Comparison of ENCODE assay signal across 8 mouse cellular contexts in genomic region chr10:45485761-45486602, GRCm38 (mm10). TPM values are rescaled to one million over a fixed set of nuclear protein-coding genes. Genes with fewer than 3 reads are reported as not detected.
A peak's percentile ranks its signal among the peaks of the same experiment; 100 is the strongest.
DNase-seq lines count a peak whose midpoint lies in the region; ATAC-seq and TF ChIP-seq lines count a peak whose summit lies in the region.

Gene Lin28b, minus strand, starts transcription at chr10:45486395.

- peak; percentile 90 for ATAC-seq in liver, embryonic 12.5 days
- ATAC-seq in neural tube, embryonic 13.5 days (ENCODE audit: low read depth) = peak; percentile 96

- H3K27ac ChIP-seq in liver, embryonic 12.5 days = peak within 1 kb of the TSS; percentile 78
- peak within 1 kb of the TSS; percentile 95 for H3K27ac ChIP-seq in neural tube, embryonic 13.5 days (replicated peaks)

- TF ChIP-seq POLR2A in lung, adult 2 months (IDR thresholded peaks at IDR 0.05; ENCODE audit: borderline replicate concordance, extremely low read depth, low read depth, low read length) = no peak

- H3K27me3 ChIP-seq in liver, embryonic 12.5 days (replicated peaks) = peaks cover 25% of the 10 kb centered on the region
- H3K27me3 ChIP-seq in neural tube, embryonic 13.5 days = 0 out of 2 replicates have a peak, but pooled peaks cover 4% of the 10 kb centered on the region

- H3K4me1 ChIP-seq in lung, adult 2 months (ENCODE audit: control insufficient read depth, insufficient read depth, low read length) = no peaks in the 10 kb centered on the region
- peaks cover 7% of the 10 kb centered on the region for H3K4me1 ChIP-seq in liver, embryonic 12.5 days
- H3K4me1 ChIP-seq in neural tube, embryonic 13.5 days (replicated peaks) = no peaks in the 10 kb centered on the region

- H3K9me3 ChIP-seq in liver, embryonic 12.5 days (replicated peaks) = no peaks in the 10 kb centered on the region
- H3K9me3 ChIP-seq in neural tube, embryonic 13.5 days = no peaks in the 10 kb centered on the region

- no peak for TF ChIP-seq CTCF in lung, adult 2 months (IDR thresholded peaks at IDR 0.05; ENCODE audit: insufficient read depth, low read length)

- peak within 1 kb of the TSS; percentile 39 for H3K4me3 ChIP-seq in lung, adult 2 months (replicated peaks; ENCODE audit: extremely low read depth, low read depth, low read length)
- H3K4me3 ChIP-seq in liver, embryonic 12.5 days = peak within 1 kb of the TSS; percentile 80
- peak within 1 kb of the TSS; percentile 70 for H3K4me3 ChIP-seq in neural tube, embryonic 13.5 days

- no peaks in the 10 kb centered on the region for H3K36me3 ChIP-seq in liver, embryonic 12.5 days
- H3K36me3 ChIP-seq in neural tube, embryonic 13.5 days = no peaks in the 10 kb centered on the region

- no peak for DNase-seq in lung, adult 2 months
- DNase-seq in lung, postnatal 25 days (ENCODE audit: low spot score) = no peak
- peak; percentile 31 for DNase-seq in cerebellum, postnatal 36 days
- peak; percentile 8 for DNase-seq in gastrocnemius, postnatal 25 days
- peak; percentile 45 for DNase-seq in kidney, postnatal 10 days
- peak; percentile 37 for DNase-seq in urinary bladder, adult 2 months (ENCODE audit: low spot score)

- H3K9ac ChIP-seq in liver, embryonic 12.5 days = peak within 1 kb of the TSS; percentile 86
- H3K9ac ChIP-seq in neural tube, embryonic 13.5 days = peak within 1 kb of the TSS; percentile 84

- 1% methylated on average over 107 of the region's 139 CpGs for WGBS in lung, adult 2 months
- under 1% methylated on average over 99 of the region's 139 CpGs for WGBS in liver, embryonic 12.5 days (ENCODE audit: insufficient replicate concordance)
- under 1% methylated on average over 115 of the region's 139 CpGs for WGBS in neural tube, embryonic 13.5 days

- H3K4me2 ChIP-seq in liver, embryonic 12.5 days = peak within 1 kb of the TSS; percentile 99
- peak within 1 kb of the TSS; percentile 81 for H3K4me2 ChIP-seq in neural tube, embryonic 13.5 days

RNA-seq across cellular contexts. Expression of gene Lin28b, which starts in this region (rescaled TPM):
- not detected in 2 replicates for polyA plus RNA-seq in lung, adult 2 months (2012; rRNA removed)
- not detected for total RNA-seq in gastrocnemius, postnatal 25 days (2021)
- polyA plus RNA-seq in liver, embryonic 12.5 days (2016; fragmentation: Nextera tagmentation; extraction: Ambion mirVana) = 19.4 and 19.8 TPM in 2 replicates
- polyA plus RNA-seq in neural tube, embryonic 13.5 days (2015; fragmentation: Nextera tagmentation; extraction: Ambion mirVana) = 9.1 TPM in 2 replicates
- polyA plus RNA-seq in urinary bladder, adult 2 months (2012; rRNA removed) = 0.04 and 0.11 TPM in 2 replicates

Comparison
In these comparisons a context has a peak if more than half of its experiments do, and no peak if none do; other contexts are left out.
1. Peak in DNase-seq in gastrocnemius, postnatal 25 days; RNA of the gene not detected or under 1 TPM.
2. Peak in DNase-seq in urinary bladder, adult 2 months; RNA of the gene not detected or under 1 TPM.
3. DNase-seq: peak in cerebellum, postnatal 36 days (2 of 2) and kidney, postnatal 10 days (single experiment); none in lung, adult 2 months (single experiment) and lung, postnatal 25 days (single experiment).
4. Peak in every context shown above with its lines, with median percentiles within 50 percentile points of each other: H3K4me3 ChIP-seq.